Mouse (Mus musculus) granulocyte monocyte progenitor cell, adult 5-6 weeks (primary cell): ENCODE measurements around the gene Tagln. TPM values are rescaled to one million over a fixed set of nuclear protein-coding genes. Genes with fewer than 3 reads are reported as not detected.

Experiments
- ATAC-seq: replicated peaks from 2 replicates; pipeline ENCODE4 v1.8.0; 2016; ENCODE audit warnings: mild to moderate bottlenecking, moderate TSS enrichment, inconsistent platforms; ENCODE audit not compliant: poor library complexity, severe bottlenecking
- total RNA-seq, 2 experiments: library from RNA; stranded (forward) in 1 of 2; stranded (reverse) in 1 of 2; fragments of 200-712, 200-1000 nt in 1 of 2; fragments of >200 nt in 1 of 2; fragmentation: Nextera tagmentation in 1 of 2; gene quantifications; 2 replicates each; pipeline ENCODE4 v1.2.3; 2014 to 2017

The Tagln gene
- total RNA-seq, 2 experiments from 2014 or later = not detected

GRCm38 (mm10) chr9:45946872-45947183 is 11.0 kb upstream of the Tagln start:
- ATAC-seq = no peak

DNA sequence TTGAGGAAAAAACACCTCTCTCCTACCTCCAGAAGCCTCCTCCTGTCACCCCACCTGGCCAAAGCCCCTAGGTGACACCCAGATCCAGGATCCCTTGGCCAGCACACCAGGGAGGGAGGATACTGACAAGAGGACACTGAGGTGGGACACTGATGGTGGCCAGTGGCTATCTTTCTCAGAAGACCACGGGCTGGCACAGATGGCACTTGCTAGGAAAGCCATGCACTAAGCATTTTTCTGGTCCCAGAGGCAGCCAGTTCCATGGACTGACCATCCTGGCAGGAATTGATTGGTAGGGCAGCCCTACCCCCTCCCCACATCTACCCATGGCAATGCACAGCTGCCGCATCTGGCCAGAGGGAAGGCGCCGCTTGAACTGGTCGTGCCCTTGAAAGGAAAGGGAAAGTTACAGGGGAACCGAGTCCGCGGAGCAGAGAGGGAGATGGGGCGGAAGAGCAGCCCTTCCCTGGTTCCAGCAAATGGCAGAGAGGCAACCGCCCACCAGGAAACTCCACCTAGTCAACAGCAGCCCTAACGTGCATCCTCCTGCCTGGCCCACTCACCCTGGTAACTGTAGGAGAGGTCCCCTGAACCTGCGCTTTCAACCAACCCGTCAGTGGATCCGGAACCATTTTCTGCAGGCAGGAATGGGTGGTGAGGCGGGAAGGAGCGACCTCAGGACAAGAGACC is 10.5 kb upstream of the Tagln start:
- ATAC-seq = no peak

GRCm38 (mm10) chr9:45945721-45946120 is 9.9 kb upstream of the Tagln start:
- peak; percentile 17 for ATAC-seq

DNA sequence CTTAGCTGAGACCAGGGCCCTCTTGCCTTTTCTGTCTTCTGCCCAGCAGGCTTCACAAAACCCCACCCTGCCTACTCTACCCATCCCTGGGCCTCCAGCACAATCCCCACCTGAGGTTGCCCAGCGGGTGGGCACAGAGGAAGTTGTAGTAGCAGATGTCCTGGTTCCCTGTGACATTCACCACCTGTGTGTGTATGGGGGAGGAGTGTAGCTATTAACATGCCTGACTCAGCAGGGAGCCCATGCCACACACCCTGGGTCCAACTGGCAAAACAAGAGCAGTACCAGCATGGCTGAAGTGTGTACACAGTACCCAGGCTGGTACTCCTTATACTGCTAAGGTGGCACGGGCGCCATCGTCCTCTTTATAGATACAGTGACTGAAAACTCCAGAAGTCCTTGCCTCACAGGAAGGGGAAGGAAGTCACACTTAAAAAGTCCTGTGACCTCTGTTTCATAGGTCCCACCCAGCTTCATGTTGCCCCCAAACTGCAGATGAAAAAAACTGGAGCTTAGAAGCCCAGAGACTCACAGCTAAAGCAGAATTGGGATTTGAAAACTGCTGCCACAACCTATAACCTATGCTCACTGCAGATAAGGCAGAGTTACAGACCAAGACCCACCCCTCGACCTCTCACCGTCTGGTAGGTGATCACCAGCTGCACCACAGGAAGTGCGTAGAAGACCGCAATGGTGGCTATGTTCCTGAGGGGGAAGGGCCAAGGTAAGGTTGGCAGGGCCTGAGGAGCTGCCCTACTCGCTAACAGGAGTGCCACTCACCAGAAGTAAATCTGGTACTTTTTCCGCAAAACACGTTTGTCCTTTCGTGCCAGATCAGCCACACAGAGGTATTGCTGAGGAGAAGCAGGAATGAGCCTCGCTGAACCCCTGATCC is 8.9 kb upstream of the Tagln start:
- ATAC-seq = peak; percentile 58

DNA sequence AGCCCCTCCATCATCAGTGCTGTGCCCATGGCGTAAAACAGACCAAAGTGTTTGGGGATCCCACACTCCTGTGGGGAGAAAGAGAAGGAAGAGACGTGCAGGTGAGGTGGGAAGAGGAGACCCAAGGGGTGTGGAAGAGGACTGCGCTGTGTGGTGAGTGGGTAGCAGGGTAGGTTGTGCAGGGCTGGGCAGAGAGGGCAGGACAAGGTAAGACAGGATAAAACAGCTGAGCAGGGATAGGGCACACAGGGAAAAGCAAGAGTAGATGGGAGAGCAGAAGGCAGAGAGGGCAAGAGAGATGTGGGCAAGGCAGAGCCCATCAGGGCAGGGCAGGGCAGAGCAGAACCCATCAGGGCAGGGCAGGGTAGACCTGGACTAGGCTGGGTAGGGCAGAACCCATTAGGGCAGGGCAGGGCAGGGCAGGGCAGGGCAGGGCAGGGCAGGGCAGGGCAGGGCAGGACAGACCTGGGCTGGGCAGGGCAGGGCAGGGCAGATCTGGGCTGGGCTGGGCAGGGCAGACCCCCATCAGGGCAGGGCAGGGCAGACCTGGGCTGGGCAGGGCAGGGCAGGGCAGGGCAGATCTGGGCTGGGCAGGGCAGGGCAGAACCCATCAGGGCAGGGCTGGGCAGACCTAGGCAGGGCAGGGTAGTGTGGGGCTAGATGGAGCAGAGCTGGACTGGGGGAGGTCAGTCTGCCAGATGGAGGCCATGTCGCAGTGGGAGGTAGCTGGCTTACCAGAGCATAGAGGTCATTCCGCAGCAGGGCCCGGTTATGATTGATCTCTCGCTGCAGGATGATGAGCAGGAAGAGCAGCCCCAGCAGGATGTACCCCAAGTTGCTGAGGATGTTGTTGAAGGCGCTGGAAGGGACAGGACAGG is 8.0 kb upstream of the Tagln start:
- no peak for ATAC-seq

DNA sequence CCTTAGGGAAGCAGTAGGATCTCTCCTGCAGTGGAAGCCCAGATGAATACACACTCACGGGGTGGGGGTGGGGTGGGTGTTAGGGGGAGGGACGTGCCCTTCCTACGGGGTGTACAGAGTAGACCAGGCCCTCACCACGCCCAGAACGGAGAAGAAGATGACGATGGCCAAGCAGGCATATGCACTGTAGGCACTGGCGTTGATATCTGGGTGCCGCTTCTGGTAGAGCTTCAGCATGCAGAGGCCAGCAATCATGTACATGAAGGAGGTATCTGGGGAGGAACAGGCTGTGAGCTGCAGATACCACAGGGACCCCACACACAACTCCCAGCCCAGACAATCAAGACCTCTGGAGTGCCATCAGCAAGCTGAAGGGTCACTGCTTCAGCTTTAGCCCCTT is 7.1 kb upstream of the Tagln start:
- ATAC-seq = no peak

DNA sequence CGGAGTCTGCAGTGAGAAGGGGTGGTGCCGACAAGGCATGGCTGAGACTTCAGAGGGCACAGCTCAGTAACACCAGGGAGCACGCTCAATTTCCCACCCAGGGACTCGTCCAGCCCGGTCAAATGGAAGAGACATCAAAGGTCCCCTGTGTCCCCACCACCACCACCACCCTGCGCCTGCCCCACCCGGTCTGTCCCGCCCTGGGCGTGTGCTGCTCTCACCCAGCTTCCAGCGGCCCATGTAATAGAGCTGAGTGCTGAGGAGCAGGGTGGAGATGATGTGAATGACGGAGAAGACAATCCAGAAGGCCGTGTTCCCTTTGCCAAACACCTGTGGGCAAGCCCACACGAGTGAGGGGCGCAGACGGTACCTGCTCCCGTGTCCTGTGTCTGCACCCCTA is 6.6 kb upstream of the Tagln start:
- ATAC-seq = no peak

GRCm38 (mm10) chr9:45941329-45941888 is 5.6 kb upstream of the Tagln start:
- no peak for ATAC-seq

GRCm38 (mm10) chr9:45939794-45940193 is 3.9 kb upstream of the Tagln start:
- no peak for ATAC-seq

GRCm38 (mm10) chr9:45938952-45939637 is 3.2 kb upstream of the Tagln start:
- no peak for ATAC-seq

- no peak for ATAC-seq
Observed at GRCm38 (mm10) chr9:45938088-45938487, 2.2 kb upstream of the Tagln start.

DNA sequence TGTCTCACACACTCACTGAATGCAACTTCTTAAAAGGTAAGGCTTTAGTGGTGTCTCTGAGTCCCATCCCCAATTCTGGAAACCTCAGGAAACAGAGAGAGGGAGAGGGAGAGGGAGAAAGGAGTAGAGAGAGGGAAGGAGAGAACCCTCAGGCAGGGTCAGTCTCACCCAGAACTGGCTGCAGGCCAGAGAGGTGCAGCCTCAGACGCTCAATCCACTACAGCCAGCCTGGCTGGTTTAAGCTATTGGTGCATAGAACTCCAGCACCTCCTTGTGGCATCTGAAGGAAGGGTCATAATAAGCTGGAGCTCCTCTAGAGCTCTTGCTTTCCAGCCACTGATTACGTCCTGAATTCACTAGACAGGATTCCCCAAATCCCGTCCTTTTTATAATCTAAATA is 1.0 kb upstream of the Tagln start:
- ATAC-seq = peak; percentile 69

- ATAC-seq = no peak
Observed at GRCm38 (mm10) chr9:45932571-45933415, 3.1 kb downstream of the Tagln start.

GRCm38 (mm10) chr9:45931958-45932357 is 3.9 kb downstream of the Tagln start:
- no peak for ATAC-seq

DNA sequence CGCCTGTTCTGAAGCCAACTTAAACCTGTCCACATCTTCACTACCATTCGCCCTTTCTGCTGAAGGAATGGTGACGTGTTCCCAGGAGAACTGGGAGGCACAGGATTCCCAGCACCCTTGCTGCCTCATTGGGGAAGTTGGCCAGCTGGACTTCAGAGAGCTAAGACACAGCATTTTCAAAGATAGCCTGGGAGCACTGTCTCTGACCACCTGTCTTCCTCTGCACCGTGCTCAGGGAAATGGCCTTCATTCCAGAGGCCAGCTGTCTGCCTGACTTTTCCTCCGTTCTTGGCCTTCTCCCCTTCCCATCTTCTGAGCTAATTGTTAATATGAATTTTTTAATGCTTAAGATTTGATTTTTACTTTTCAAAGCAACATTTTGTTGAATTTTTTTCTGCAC is 6.6 kb downstream of the Tagln start:
- no peak for ATAC-seq

DNA sequence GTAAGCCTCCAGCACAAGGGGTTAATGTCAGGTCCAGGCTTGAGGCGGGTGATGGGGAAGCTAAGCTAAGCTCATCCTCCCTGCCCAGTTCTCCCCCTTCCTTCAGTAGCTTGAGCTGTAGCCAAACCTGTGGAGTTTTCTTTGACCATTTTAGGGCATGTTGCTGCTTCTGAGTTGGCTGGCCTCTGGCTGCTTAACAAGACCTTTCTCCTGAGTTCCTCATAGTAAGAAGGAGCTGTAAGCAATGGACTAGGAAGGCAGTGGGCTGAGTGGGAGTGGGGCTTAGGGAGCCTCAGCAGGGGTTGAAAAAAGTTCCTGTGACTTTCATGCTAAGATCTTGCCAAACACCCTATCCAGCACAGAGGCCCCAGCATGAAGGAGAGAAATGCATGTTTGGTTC is 16.0 kb downstream of the Tagln start:
- ATAC-seq = no peak

- ATAC-seq = no peak
Observed at GRCm38 (mm10) chr9:45917041-45917934, 18.6 kb downstream of the Tagln start.

DNA sequence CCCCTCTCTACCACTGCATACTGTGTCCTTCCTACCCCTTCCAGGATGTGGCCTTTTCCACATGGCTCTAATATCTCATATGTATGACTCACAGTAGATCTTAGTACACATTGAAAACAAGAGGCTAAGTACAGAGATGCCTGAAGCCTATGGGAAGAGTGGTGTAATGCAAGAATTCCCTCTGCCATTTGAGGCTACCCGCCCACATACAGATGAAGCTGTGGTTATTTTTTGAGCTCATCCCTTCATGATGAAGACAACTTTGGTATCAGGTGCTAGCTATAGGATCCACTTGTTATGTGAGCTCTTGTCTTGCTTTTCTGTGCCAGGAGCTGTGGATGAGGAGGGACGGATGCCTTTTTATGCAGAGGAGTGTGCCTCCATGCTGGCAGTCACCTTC is 20.2 kb downstream of the Tagln start:
- ATAC-seq = no peak
